Mouse (Mus musculus): ENCODE data around the gene Mucl3. TPM values are rescaled to one million over a fixed set of nuclear protein-coding genes. Genes with fewer than 3 reads are reported as not detected.

Mucl3 gene
- total and polyA plus RNA-seq, 3 experiments, result 0.16 TPM; not detected in 2

DNA sequence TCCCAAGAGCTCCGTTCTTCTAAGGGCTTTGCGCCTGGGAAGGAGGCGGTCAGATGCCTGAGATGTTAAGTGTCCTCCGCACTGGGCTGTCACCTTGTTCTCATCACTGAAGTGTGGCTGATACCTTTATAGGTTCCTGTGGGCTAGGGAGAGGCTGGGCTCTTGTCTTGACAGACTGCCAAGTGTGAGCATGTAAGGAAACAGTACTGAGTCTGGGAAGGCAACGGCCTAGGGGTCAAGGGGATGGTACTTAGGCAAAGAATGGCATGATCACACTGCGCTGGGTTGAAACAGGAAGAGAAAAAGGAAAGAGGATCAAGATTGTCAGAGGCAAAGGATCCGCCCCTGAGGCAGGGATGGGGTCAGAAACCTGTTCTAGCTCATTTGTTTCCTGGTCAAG, 17.0 kb downstream of the Mucl3 start, which contains the start of gene Gm9573:
Gene Gm9573 (minus strand): TSS at position 101 of the 400 bp plus-strand sequence.
- Histone ChIP-seq H3K4me3 (ENCODE audit: low read depth, low read length) (no peak within 1 kb of the TSS), H3K4me1 (ENCODE audit: insufficient read depth, low read depth, low read length) (no peaks in the 10 kb centered on the region), H3K27me3 (ENCODE audit: insufficient read depth, low read length) (no peaks in the 10 kb centered on the region), H3K36me3 (replicated peaks) (no peaks in the 10 kb centered on the region), H3K9me3 (replicated peaks) (peaks cover 7% of the 10 kb centered on the region; the same call in 1 of the 2 replicates)
- ATAC-seq (ENCODE audit: extremely low read depth, insufficient number of reproducible peaks, low FRiP score, poor library complexity, severe bottlenecking) (no peak), DNase-seq (ENCODE audit: low spot score) (no peak)
- TF ChIP-seq GATA1 (IDR thresholded peaks at IDR 0.05; ENCODE audit: borderline replicate concordance, low read length) (no peak), GATA2 (IDR thresholded peaks at IDR 0.05; ENCODE audit: borderline replicate concordance, low read depth, low read length) (no peak), POLR2AphosphoS5 (IDR thresholded peaks at IDR 0.05; ENCODE audit: insufficient replicate concordance, low read depth, low read length) (no peak), CTCF (IDR thresholded peaks at IDR 0.05; ENCODE audit: low read depth, low read length) (no peak), TAL1 (conservative IDR thresholded peaks at IDR 0.05; ENCODE audit: low read depth, low read length) (no peak)

DNA sequence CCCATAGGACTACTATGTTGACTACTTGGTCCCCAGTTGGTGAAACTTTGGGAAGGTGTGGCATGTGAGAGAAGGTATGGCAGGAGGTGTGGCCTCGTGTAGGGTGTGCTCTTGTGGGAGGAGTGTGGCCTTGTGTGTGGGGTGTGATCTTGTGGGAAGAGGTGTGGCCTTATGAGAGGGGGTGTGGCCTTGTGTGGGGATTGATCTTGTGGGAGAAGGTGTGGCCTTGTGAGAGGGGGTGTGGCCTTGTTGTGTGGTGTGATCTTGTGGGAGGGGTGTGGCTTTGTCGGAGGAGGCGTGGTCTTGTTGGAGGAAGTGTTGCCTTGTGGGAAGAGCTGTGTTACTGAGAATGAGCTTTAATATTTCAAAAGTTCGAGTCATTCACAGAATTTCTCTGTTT, 26.4 kb downstream of the Mucl3 start:
- TF ChIP-seq GATA1 (IDR thresholded peaks at IDR 0.05; ENCODE audit: borderline replicate concordance, low read length) (no peak), POLR2AphosphoS5 (IDR thresholded peaks at IDR 0.05; ENCODE audit: insufficient replicate concordance, low read depth, low read length) (no peak), GATA2 (IDR thresholded peaks at IDR 0.05; ENCODE audit: borderline replicate concordance, low read depth, low read length) (no peak), CTCF (IDR thresholded peaks at IDR 0.05; ENCODE audit: low read depth, low read length) (no peak), TAL1 (conservative IDR thresholded peaks at IDR 0.05; ENCODE audit: low read depth, low read length) (no peak)
- ATAC-seq (ENCODE audit: extremely low read depth, insufficient number of reproducible peaks, low FRiP score, poor library complexity, severe bottlenecking), result no peak
- Histone ChIP-seq H3K36me3 (replicated peaks) (no peaks in the 10 kb centered on the region), H3K27me3 (ENCODE audit: insufficient read depth, low read length) (no peaks in the 10 kb centered on the region), H3K4me1 (ENCODE audit: insufficient read depth, low read depth, low read length) (0 out of 2 replicates have a peak, but pooled peaks cover 4% of the 10 kb centered on the region), H3K4me3 (ENCODE audit: low read depth, low read length) (no peak overlapping the region), H3K9me3 (replicated peaks) (peaks cover 11% of the 10 kb centered on the region)
- DNase-seq (ENCODE audit: low spot score), result no peak

DNA sequence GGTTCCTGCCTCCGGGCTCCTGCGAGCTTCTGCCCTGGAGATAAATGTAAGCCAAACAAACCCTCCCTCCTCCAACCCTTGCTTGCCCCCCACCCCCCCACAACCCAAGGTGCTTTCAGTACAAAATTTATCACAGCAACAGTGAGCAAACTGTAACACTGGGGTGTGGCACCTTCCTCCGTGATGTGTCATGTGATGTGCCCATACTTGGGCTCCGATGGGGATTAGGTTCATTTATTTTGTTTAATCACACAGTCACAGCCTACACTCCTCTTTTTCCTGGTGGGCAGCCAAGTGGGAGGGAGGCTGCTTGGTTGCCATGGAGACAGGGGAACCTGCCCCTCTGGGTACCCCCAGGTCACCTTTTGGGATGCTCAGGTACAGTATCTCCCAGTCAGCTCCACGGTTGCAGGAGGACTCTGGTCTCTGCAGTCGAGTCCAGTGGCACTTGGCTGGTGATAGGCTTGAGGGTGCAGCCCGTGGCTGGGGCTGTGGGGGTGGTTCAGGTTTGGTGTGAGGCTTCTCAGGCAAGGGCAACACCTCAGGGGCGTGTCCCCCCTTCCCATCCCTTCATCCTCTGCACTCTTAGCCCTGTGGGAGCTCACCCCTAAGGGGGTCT, 41.6 kb downstream of the Mucl3 start:
- Histone ChIP-seq H3K27me3 (ENCODE audit: insufficient read depth, low read length) (peaks cover 3% of the 10 kb centered on the region; the same call in 1 of the 2 replicates), H3K4me1 (ENCODE audit: insufficient read depth, low read depth, low read length) (no peaks in the 10 kb centered on the region), H3K9me3 (replicated peaks) (peaks cover 3% of the 10 kb centered on the region; the same call in 1 of the 2 replicates), H3K4me3 (ENCODE audit: low read depth, low read length) (no peak overlapping the region), H3K36me3 (replicated peaks) (no peaks in the 10 kb centered on the region)
- ATAC-seq (ENCODE audit: extremely low read depth, insufficient number of reproducible peaks, low FRiP score, poor library complexity, severe bottlenecking) (no peak), DNase-seq (ENCODE audit: low spot score) (no peak)
- no peak for TF ChIP-seq GATA2 (IDR thresholded peaks at IDR 0.05; ENCODE audit: borderline replicate concordance, low read depth, low read length)
- no peak for TF ChIP-seq TAL1 (conservative IDR thresholded peaks at IDR 0.05; ENCODE audit: low read depth, low read length)
- no peak for TF ChIP-seq CTCF (IDR thresholded peaks at IDR 0.05; ENCODE audit: low read depth, low read length)
- TF ChIP-seq POLR2AphosphoS5 (IDR thresholded peaks at IDR 0.05; ENCODE audit: insufficient replicate concordance, low read depth, low read length), result no peak
- no peak for TF ChIP-seq GATA1 (IDR thresholded peaks at IDR 0.05; ENCODE audit: borderline replicate concordance, low read length)

DNA sequence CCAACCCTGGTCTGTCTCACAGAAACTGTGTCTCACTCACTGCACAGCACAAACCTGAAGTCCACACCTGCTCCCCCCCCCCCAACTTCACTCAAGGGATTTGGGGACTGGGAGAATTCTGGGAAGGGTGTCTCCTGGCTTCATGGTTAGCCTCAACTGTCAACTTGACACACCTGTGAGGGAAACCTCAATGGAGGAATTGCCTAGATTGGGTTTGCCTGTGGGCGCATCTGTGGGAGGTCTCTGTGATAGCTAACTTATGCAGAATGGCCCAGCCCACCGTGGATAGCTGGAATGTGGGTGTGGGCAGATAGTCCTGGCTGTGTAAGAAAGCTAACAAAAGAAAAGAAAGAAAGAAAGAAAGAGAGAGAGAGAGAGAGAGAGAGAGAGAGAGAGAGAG, 42.2 kb downstream of the Mucl3 start, which contains the start of gene Sfta2:
Gene Sfta2 (plus strand): TSS at position 301 of the 400 bp plus-strand sequence.
- no peak within 1 kb of the TSS for H3K4me3 ChIP-seq (ENCODE audit: low read depth, low read length)

DNA sequence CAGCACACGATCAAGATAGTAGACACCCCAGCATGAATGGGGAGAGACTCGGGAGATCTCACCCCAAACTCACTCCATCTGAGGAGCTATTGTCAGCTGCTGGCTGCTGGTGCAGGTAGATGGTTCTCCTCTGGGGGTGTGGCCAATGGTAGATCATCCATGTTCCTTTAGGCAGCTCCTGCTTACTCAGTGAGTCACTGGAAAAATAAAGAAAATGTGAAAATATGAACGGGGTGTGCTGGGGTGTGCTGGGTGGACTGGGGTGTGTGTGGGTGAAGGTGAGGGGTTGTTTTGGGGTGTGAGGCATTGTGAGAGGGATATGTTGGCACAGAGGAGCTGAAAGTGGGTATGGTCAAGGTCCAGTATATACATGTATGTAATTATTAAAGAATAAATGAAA, 46.1 kb downstream of the Mucl3 start:
- DNase-seq (ENCODE audit: low spot score) (no peak), ATAC-seq (ENCODE audit: extremely low read depth, insufficient number of reproducible peaks, low FRiP score, poor library complexity, severe bottlenecking) (no peak)
- TF ChIP-seq GATA1 (IDR thresholded peaks at IDR 0.05; ENCODE audit: borderline replicate concordance, low read length) (no peak), POLR2AphosphoS5 (IDR thresholded peaks at IDR 0.05; ENCODE audit: insufficient replicate concordance, low read depth, low read length) (no peak), TAL1 (conservative IDR thresholded peaks at IDR 0.05; ENCODE audit: low read depth, low read length) (no peak), CTCF (IDR thresholded peaks at IDR 0.05; ENCODE audit: low read depth, low read length) (no peak), GATA2 (IDR thresholded peaks at IDR 0.05; ENCODE audit: borderline replicate concordance, low read depth, low read length) (no peak)
- no peaks in the 10 kb centered on the region for H3K4me1 ChIP-seq (ENCODE audit: insufficient read depth, low read depth, low read length)
- no peaks in the 10 kb centered on the region for H3K36me3 ChIP-seq (replicated peaks)
- no peaks in the 10 kb centered on the region for H3K9me3 ChIP-seq (replicated peaks)
- no peak overlapping the region for H3K4me3 ChIP-seq (ENCODE audit: low read depth, low read length)
- H3K27me3 ChIP-seq (ENCODE audit: insufficient read depth, low read length), result peaks cover 3% of the 10 kb centered on the region; the same call in 1 of the 2 replicates

More for the DNA sequence above, 42.2 kb downstream of the Mucl3 start, which contains the start of gene Sfta2:
- H3K4me1 ChIP-seq (ENCODE audit: insufficient read depth, low read depth, low read length), result no peaks in the 10 kb centered on the region
- no peak for DNase-seq (ENCODE audit: low spot score)
- peaks cover 3% of the 10 kb centered on the region; the same call in 1 of the 2 replicates for H3K9me3 ChIP-seq (replicated peaks)
- no peaks in the 10 kb centered on the region for H3K36me3 ChIP-seq (replicated peaks)
- H3K27me3 ChIP-seq (ENCODE audit: insufficient read depth, low read length), result peaks cover 3% of the 10 kb centered on the region; the same call in 1 of the 2 replicates
- TF ChIP-seq CTCF (IDR thresholded peaks at IDR 0.05; ENCODE audit: low read depth, low read length), result no peak
- no peak for TF ChIP-seq GATA1 (IDR thresholded peaks at IDR 0.05; ENCODE audit: borderline replicate concordance, low read length)
- no peak for TF ChIP-seq GATA2 (IDR thresholded peaks at IDR 0.05; ENCODE audit: borderline replicate concordance, low read depth, low read length)
- TF ChIP-seq TAL1 (conservative IDR thresholded peaks at IDR 0.05; ENCODE audit: low read depth, low read length), result no peak
- no peak for ATAC-seq (ENCODE audit: extremely low read depth, insufficient number of reproducible peaks, low FRiP score, poor library complexity, severe bottlenecking)

DNA sequence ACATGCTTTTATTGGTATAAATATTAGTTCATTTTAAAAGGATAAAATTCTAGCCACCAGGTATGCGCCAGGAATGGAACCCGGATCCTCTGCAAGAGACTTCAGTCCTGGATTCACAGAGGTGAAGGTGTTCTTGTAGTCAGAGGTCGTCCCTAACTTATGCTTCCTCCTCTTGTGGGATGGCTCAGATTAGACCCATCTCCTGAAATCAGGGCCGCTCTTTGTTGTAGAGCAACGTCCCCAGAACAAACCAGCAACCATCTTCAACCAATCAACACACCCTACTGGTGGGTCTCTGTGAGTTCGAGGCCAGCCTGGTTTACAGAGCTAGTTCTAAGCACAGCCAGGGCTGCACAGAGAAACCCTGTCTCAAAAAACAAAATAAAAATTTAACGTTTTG, 49.0 kb downstream of the Mucl3 start:
- no peak for TF ChIP-seq TAL1 (conservative IDR thresholded peaks at IDR 0.05; ENCODE audit: low read depth, low read length)
- no peak for TF ChIP-seq GATA2 (IDR thresholded peaks at IDR 0.05; ENCODE audit: borderline replicate concordance, low read depth, low read length)
- TF ChIP-seq POLR2AphosphoS5 (IDR thresholded peaks at IDR 0.05; ENCODE audit: insufficient replicate concordance, low read depth, low read length), result no peak
- no peak for TF ChIP-seq GATA1 (IDR thresholded peaks at IDR 0.05; ENCODE audit: borderline replicate concordance, low read length)
- no peak for TF ChIP-seq CTCF (IDR thresholded peaks at IDR 0.05; ENCODE audit: low read depth, low read length)
- H3K27me3 ChIP-seq (ENCODE audit: insufficient read depth, low read length), result no peaks in the 10 kb centered on the region
- ATAC-seq (ENCODE audit: extremely low read depth, insufficient number of reproducible peaks, low FRiP score, poor library complexity, severe bottlenecking), result no peak

More for the DNA sequence above, 49.0 kb downstream of the Mucl3 start:
- DNase-seq (ENCODE audit: low spot score), result no peak
- Histone ChIP-seq H3K36me3 (replicated peaks) (no peaks in the 10 kb centered on the region), H3K9me3 (replicated peaks) (no peaks in the 10 kb centered on the region), H3K4me3 (ENCODE audit: low read depth, low read length) (no peak overlapping the region), H3K4me1 (ENCODE audit: insufficient read depth, low read depth, low read length) (0 out of 2 replicates have a peak, but pooled peaks cover 4% of the 10 kb centered on the region)

Measured in G1E (cell line).